Mouse (Mus musculus) myocyte (in vitro differentiated cells): ENCODE results near the gene Dcn.

ENCODE experiments used
- CEBPB ChIP-seq: IDR thresholded peaks from 2 replicates; pipeline ENCODE4 v1.6.1; 2011; ENCODE audit warnings: mild to moderate bottlenecking, moderate library complexity; ENCODE audit not compliant: poor library complexity, insufficient read depth, severe bottlenecking
- E2F4 ChIP-seq: IDR thresholded peaks from one replicate; pipeline ENCODE4 v1.6.1; 2011; ENCODE audit warnings: mild to moderate bottlenecking, control low read depth, moderate library complexity; ENCODE audit not compliant: insufficient read depth
- MAX ChIP-seq: IDR thresholded peaks from one replicate; pipeline ENCODE4 v1.6.1; 2011; ENCODE audit warnings: low read depth, mild to moderate bottlenecking, control low read depth
- MYOG ChIP-seq, 3 experiments: IDR thresholded peaks; one replicate each; pipeline ENCODE4 v1.6.1; 2011; ENCODE audit warnings: control low read depth in 2 of 3, low read depth in 2 of 3, mild to moderate bottlenecking in 2 of 3; ENCODE audit not compliant: insufficient read length in 2 of 3, control insufficient read depth in 1 of 3, insufficient read depth in 1 of 3
- POLR2A ChIP-seq: IDR thresholded peaks from one replicate; pipeline ENCODE4 v1.6.1; 2011; ENCODE audit warnings: low read depth, mild to moderate bottlenecking, control low read depth, moderate library complexity; ENCODE audit not compliant: insufficient read length
- POLR2AphosphoS2 ChIP-seq: IDR thresholded peaks from one replicate; pipeline ENCODE4 v1.6.1; 2011; ENCODE audit warnings: low read depth, control low read depth; ENCODE audit not compliant: insufficient read length
- SRF ChIP-seq: IDR thresholded peaks from one replicate; pipeline ENCODE4 v1.6.1; 2011; ENCODE audit warnings: low read depth; ENCODE audit not compliant: control insufficient read depth, insufficient read length
- USF1 ChIP-seq: IDR thresholded peaks from one replicate; pipeline ENCODE4 v1.6.1; 2011; ENCODE audit warnings: low read depth, mild to moderate bottlenecking, control low read depth, moderate library complexity

GRCm38 (mm10) chr10:97497646-97498045 lies 18.2 kb downstream of the Dcn start:
- TF ChIP-seq POLR2AphosphoS2, result no peak
- TF ChIP-seq POLR2A, result no peak
- no peak for TF ChIP-seq CEBPB
- no peak for TF ChIP-seq USF1
- no peak for TF ChIP-seq MYOG (IDR thresholded peaks at IDR 0.05; ENCODE audit: control insufficient read depth in 1 of 3, insufficient read depth in 1 of 3, insufficient read length in 2 of 3, low read depth in 2 of 3)
- no peak for TF ChIP-seq E2F4
- TF ChIP-seq MAX, result no peak
- TF ChIP-seq SRF, result no peak
